Mouse (Mus musculus) forebrain, embryonic 12.5 days (tissue): ENCODE measurements at regions not wholly inside any gene's neighbourhood (a gene's known extent, or its start where the extent isn't known, plus 50 kb on each side); places are given as distances from the start of the nearest gene placed in this dataset.
A peak's percentile ranks its signal among the peaks of the same experiment; 100 is the strongest.

Experiments
- ATAC-seq: fragments of 200-750 bp; cut with Nextera tagmentation; 2 replicates; pipeline ENCODE4 v1.8.0; 2017; ENCODE audit warnings: moderate TSS enrichment; ENCODE audit not compliant: low FRiP score
- H3K27ac ChIP-seq: fragments of 300-500 bp; sonication (generic); 2 replicates; pipeline ENCODE4 v1.5.1; 2016; ENCODE audit warnings: mild to moderate bottlenecking
- H3K27me3 ChIP-seq: fragments of 300-500 bp; sonication (generic); 2 replicates; pipeline ENCODE4 v1.6.1; 2016; ENCODE audit warnings: mild to moderate bottlenecking
- H3K36me3 ChIP-seq: fragments of 300-500 bp; sonication (generic); replicated peaks from 2 replicates; pipeline ENCODE4 v1.6.1; 2016; ENCODE audit warnings: mild to moderate bottlenecking
- H3K4me1 ChIP-seq: fragments of 300-500 bp; sonication (generic); 2 replicates; pipeline ENCODE4 v1.6.1; 2016
- H3K4me2 ChIP-seq: fragments of 300-500 bp; sonication (generic); 2 replicates; pipeline ENCODE4 v1.6.1; 2016; ENCODE audit warnings: mild to moderate bottlenecking, moderate library complexity
- H3K4me3 ChIP-seq: fragments of 300-500 bp; sonication (generic); replicated peaks from 2 replicates; pipeline ENCODE4 v1.5.1; 2016; ENCODE audit warnings: mild to moderate bottlenecking
- H3K9ac ChIP-seq: fragments of 300-500 bp; sonication (generic); 2 replicates; pipeline ENCODE4 v1.6.1; 2016; ENCODE audit warnings: mild to moderate bottlenecking
- H3K9me3 ChIP-seq: fragments of 300-500 bp; sonication (generic); 2 replicates; pipeline ENCODE4 v1.6.1; 2016
- WGBS: fragments of 180-500 bp; shearing (Covaris S2); methylation state at CpG from one replicate; pipeline ENCODE4 v1.1.7; 2016; 5-methylcytosine and 5-hydroxymethylcytosine counted together

GRCm38 (mm10) chr3:80205351-80205750 lies 321.0 kb downstream of the Fam198b start:
- Histone ChIP-seq H3K36me3 (no peaks in the 10 kb centered on the region), H3K4me3 (no peak overlapping the region), H3K4me1 (peaks cover 7% of the 10 kb centered on the region; the same call in 1 of the 2 replicates), H3K9me3 (no peaks in the 10 kb centered on the region), H3K27ac (no peak overlapping the region), H3K27me3 (no peaks in the 10 kb centered on the region), H3K9ac (no peak overlapping the region), H3K4me2 (no peak overlapping the region)
- WGBS, result 61% methylated on average over 6 of the region's 6 CpGs
- no peak for ATAC-seq

DNA sequence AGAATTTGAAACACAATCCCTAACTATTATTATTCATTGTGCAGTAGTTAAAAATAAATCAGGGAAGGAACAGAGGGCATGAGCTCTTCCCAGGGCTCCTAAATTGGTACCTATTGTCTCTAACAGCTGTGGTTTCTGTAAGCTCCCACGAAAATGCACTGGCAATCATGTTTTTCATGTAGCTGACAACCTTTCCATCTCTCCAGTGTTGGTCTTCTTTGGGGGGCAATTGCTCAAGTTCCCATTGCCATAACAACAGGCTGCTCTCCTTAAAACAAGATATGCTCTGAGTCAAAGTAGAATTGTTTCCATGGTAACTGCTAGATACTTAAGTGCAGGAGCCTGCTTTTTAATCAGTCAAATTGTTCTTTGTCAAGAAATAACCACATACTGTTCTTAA lies 322.7 kb downstream of the Fam198b start:
- Histone ChIP-seq H3K36me3 (no peaks in the 10 kb centered on the region), H3K27me3 (no peaks in the 10 kb centered on the region), H3K4me3 (no peak overlapping the region), H3K4me2 (no peak overlapping the region), H3K9ac (no peak overlapping the region), H3K9me3 (no peaks in the 10 kb centered on the region), H3K4me1 (peaks cover 7% of the 10 kb centered on the region; the same call in 1 of the 2 replicates), H3K27ac (no peak overlapping the region)
- peak; percentile 64; the same call in 1 of the 2 replicates for ATAC-seq
- 9% methylated on average over 1 of the region's 1 CpGs for WGBS

- H3K4me1 ChIP-seq, result peaks cover 7% of the 10 kb centered on the region; the same call in 1 of the 2 replicates
- H3K4me3 ChIP-seq, result no peak overlapping the region
- H3K27ac ChIP-seq, result no peak overlapping the region
- WGBS, result 86% methylated on average over 2 of the region's 2 CpGs
- H3K36me3 ChIP-seq, result no peaks in the 10 kb centered on the region
- no peaks in the 10 kb centered on the region for H3K9me3 ChIP-seq
- H3K4me2 ChIP-seq, result no peak overlapping the region
- H3K27me3 ChIP-seq, result no peaks in the 10 kb centered on the region
- no peak for ATAC-seq
- H3K9ac ChIP-seq, result no peak overlapping the region
These were observed 323.7 kb downstream of the Fam198b start for GRCm38 (mm10) chr3:80208028-80208427.

DNA sequence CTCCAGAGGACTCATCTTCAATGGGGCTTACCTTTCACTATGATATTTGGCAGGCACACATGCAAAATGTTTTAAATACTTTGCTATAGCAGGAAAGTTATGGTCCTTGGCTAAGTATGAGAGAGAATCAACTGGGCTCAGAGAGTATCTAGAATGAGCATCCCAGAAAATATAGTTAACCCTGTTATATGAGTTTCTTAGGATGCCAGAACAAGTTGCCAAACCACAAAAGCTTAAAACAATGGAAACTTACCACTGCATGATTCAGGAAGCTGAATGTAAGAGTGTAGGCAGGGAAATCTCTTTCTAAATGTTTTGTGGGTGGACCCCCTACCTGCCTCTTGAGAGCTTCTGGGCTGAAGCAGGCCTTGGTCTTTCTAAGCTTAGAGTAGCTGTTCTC lies 325.3 kb downstream of the Fam198b start:
- no peak for ATAC-seq
- H3K4me3 ChIP-seq, result no peak overlapping the region
- H3K9ac ChIP-seq, result no peak overlapping the region
- no peaks in the 10 kb centered on the region for H3K9me3 ChIP-seq
- H3K4me2 ChIP-seq, result no peak overlapping the region
- H3K27ac ChIP-seq, result no peak overlapping the region
- H3K27me3 ChIP-seq, result no peaks in the 10 kb centered on the region
- H3K4me1 ChIP-seq, result peaks cover 7% of the 10 kb centered on the region; the same call in 1 of the 2 replicates
- no peaks in the 10 kb centered on the region for H3K36me3 ChIP-seq

GRCm38 (mm10) chr3:80211323-80212109 lies 327.2 kb downstream of the Fam198b start:
- H3K36me3 ChIP-seq, result no peaks in the 10 kb centered on the region
- H3K27ac ChIP-seq, result no peak overlapping the region
- 84% methylated on average over 3 of the region's 3 CpGs for WGBS
- H3K27me3 ChIP-seq, result no peaks in the 10 kb centered on the region
- H3K9me3 ChIP-seq, result no peaks in the 10 kb centered on the region
- no peak overlapping the region for H3K4me2 ChIP-seq
- ATAC-seq, result no peak
- no peak overlapping the region for H3K9ac ChIP-seq
- no peaks in the 10 kb centered on the region for H3K4me1 ChIP-seq
- no peak overlapping the region for H3K4me3 ChIP-seq

DNA sequence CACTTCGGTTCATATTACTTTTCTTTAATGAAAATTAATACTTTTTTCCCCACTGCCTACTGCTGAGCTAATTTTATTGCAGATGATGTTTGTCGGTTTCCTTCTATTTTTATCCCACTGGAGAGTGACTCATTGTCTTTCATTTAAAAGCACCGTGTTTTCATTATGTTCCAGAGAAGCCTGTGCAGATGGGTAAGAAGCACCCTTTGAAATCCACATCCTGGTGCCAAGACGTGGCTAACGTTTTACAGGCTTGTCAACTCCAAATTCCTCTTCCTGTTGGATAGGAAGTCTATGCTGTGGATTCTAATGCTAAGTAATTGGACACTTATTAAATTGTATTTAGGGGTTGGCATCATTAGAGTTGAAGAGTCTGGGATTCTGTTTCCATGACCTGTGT lies 364.3 kb downstream of the Fam198b start:
- H3K4me3 ChIP-seq, result no peak overlapping the region
- H3K4me1 ChIP-seq, result no peaks in the 10 kb centered on the region
- 0 out of 2 replicates have a peak, but pooled peaks have one; percentile 17 for ATAC-seq
- H3K27ac ChIP-seq, result no peak overlapping the region
- no peak overlapping the region for H3K9ac ChIP-seq
- 50% methylated on average over 5 of the region's 5 CpGs for WGBS
- no peak overlapping the region for H3K4me2 ChIP-seq
- H3K9me3 ChIP-seq, result no peaks in the 10 kb centered on the region
- no peaks in the 10 kb centered on the region for H3K27me3 ChIP-seq
- H3K36me3 ChIP-seq, result no peaks in the 10 kb centered on the region

GRCm38 (mm10) chr3:80249974-80250373 lies 365.6 kb downstream of the Fam198b start:
- WGBS, result 79% methylated on average over 3 of the region's 3 CpGs
- H3K4me1 ChIP-seq, result no peaks in the 10 kb centered on the region

GRCm38 (mm10) chr3:80255304-80255703 lies 371.0 kb downstream of the Fam198b start:
- Histone ChIP-seq H3K9me3 (no peaks in the 10 kb centered on the region), H3K9ac (no peak overlapping the region), H3K4me2 (no peak overlapping the region), H3K27me3 (no peaks in the 10 kb centered on the region), H3K27ac (no peak overlapping the region), H3K4me1 (no peaks in the 10 kb centered on the region), H3K4me3 (no peak overlapping the region), H3K36me3 (no peaks in the 10 kb centered on the region)
- no peak for ATAC-seq
- WGBS, result 87% methylated on average over 3 of the region's 3 CpGs

More at GRCm38 (mm10) chr3:80249974-80250373, 365.6 kb downstream of the Fam198b start:
- no peak overlapping the region for H3K9ac ChIP-seq
- no peak for ATAC-seq
- no peak overlapping the region for H3K4me3 ChIP-seq
- no peaks in the 10 kb centered on the region for H3K9me3 ChIP-seq
- no peaks in the 10 kb centered on the region for H3K36me3 ChIP-seq
- no peak overlapping the region for H3K4me2 ChIP-seq
- H3K27ac ChIP-seq, result no peak overlapping the region
- H3K27me3 ChIP-seq, result no peaks in the 10 kb centered on the region

- H3K4me3 ChIP-seq, result no peak overlapping the region
- H3K4me1 ChIP-seq, result no peaks in the 10 kb centered on the region
- 82% methylated on average over 3 of the region's 3 CpGs for WGBS
- H3K27ac ChIP-seq, result no peak overlapping the region
- no peak for ATAC-seq
- H3K4me2 ChIP-seq, result no peak overlapping the region
- no peak overlapping the region for H3K9ac ChIP-seq
- H3K27me3 ChIP-seq, result no peaks in the 10 kb centered on the region
- H3K9me3 ChIP-seq, result no peaks in the 10 kb centered on the region
- H3K36me3 ChIP-seq, result no peaks in the 10 kb centered on the region
These were observed 372.1 kb downstream of the Fam198b start for GRCm38 (mm10) chr3:80256383-80256782.

DNA sequence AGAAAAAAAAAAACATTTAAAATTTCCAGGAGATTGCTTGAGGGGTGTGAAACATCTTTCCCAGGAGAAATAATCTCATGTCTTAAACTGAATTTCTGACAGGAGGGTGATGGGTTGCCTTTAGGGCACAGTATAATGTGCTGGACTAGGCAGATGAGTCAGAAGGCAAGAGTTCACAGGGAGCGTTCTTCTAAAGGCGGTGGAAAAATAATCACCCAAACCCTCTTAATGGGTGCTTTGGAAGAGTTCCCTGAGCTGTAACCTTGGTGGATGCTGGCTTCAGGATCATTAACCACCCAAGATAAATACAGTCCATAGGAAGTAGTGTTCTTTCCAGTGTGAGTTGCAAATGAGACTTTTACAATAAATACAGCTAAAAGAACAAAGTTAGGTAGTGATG lies 378.8 kb downstream of the Fam198b start:
- no peak overlapping the region for H3K27ac ChIP-seq
- WGBS, result 76% methylated on average over 2 of the region's 2 CpGs
- H3K9me3 ChIP-seq, result no peaks in the 10 kb centered on the region
- H3K36me3 ChIP-seq, result no peaks in the 10 kb centered on the region
- ATAC-seq, result no peak
- no peak overlapping the region for H3K9ac ChIP-seq
- H3K4me2 ChIP-seq, result no peak overlapping the region
- no peaks in the 10 kb centered on the region for H3K27me3 ChIP-seq
- no peak overlapping the region for H3K4me3 ChIP-seq
- no peaks in the 10 kb centered on the region for H3K4me1 ChIP-seq

DNA sequence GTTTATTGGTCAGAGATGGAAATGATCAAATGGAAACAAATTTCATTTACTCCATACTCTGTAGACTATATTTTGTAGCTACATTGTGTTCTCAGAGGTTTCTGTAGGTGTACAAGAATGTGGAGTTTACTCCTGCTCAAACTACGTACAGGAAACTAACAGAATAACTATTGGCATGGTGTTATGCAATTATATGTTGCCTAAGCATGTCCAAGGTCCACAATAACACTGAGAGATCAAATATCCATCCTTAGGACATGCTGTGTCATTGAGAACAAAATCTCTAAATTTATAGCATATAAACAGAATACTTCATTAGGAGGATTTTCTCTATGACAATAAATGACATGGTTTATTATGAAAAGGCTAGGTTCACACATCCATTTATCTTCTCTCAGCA lies 400.3 kb downstream of the Fam198b start:
- H3K4me2 ChIP-seq, result no peak overlapping the region
- H3K36me3 ChIP-seq, result no peaks in the 10 kb centered on the region
- H3K9me3 ChIP-seq, result no peaks in the 10 kb centered on the region
- no peak overlapping the region for H3K27ac ChIP-seq
- no peak overlapping the region for H3K9ac ChIP-seq
- ATAC-seq, result no peak
- H3K4me1 ChIP-seq, result no peaks in the 10 kb centered on the region
- WGBS, result 95% methylated on average over 1 of the region's 1 CpGs
- no peak overlapping the region for H3K4me3 ChIP-seq
- no peaks in the 10 kb centered on the region for H3K27me3 ChIP-seq

GRCm38 (mm10) chr3:80285246-80285645 lies 400.9 kb downstream of the Fam198b start:
- H3K27me3 ChIP-seq, result no peaks in the 10 kb centered on the region

DNA sequence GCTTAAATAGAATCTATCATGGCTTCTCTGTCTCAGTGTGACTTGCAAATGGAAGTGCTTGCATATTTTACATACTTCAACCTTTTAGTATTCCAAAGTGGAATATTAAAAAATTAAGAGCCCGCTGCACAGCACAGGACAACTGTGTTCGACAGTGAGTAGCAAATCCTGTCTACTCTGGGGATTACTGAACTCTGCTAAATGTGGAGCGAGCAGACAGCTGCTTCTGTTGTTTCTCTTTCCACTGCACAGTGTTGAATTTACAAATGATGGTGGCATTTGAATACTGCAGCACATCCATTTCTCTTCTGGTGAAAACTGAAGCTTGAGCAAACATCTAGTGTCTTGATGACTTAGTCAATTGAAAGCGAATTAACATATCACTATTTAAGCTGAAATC lies 409.2 kb downstream of the Fam198b start:
- no peaks in the 10 kb centered on the region for H3K36me3 ChIP-seq
- no peaks in the 10 kb centered on the region for H3K4me1 ChIP-seq
- WGBS, result 89% methylated on average over 4 of the region's 4 CpGs
- no peak overlapping the region for H3K4me2 ChIP-seq
- H3K27ac ChIP-seq, result no peak overlapping the region
- no peaks in the 10 kb centered on the region for H3K27me3 ChIP-seq
- no peak for ATAC-seq
- H3K9ac ChIP-seq, result no peak overlapping the region
- H3K9me3 ChIP-seq, result no peaks in the 10 kb centered on the region
- H3K4me3 ChIP-seq, result no peak overlapping the region

More at GRCm38 (mm10) chr3:80285246-80285645, 400.9 kb downstream of the Fam198b start:
- WGBS, result 89% methylated on average over 3 of the region's 3 CpGs
- H3K4me3 ChIP-seq, result no peak overlapping the region
- H3K4me2 ChIP-seq, result no peak overlapping the region
- ATAC-seq, result no peak
- no peaks in the 10 kb centered on the region for H3K9me3 ChIP-seq
- no peak overlapping the region for H3K9ac ChIP-seq
- no peaks in the 10 kb centered on the region for H3K36me3 ChIP-seq
- H3K27ac ChIP-seq, result no peak overlapping the region
- no peaks in the 10 kb centered on the region for H3K4me1 ChIP-seq
